Mouse (Mus musculus) monocyte, adult 2 months (primary cell): ENCODE results near the gene Hexdc.

Source experiments
- DNase-seq, 2 experiments: peaks; one replicate each; pipeline ENCODE4 v3.0.0; 2022; ENCODE audit warnings: low spot score in 2 of 2, low read depth in 1 of 2

The Hexdc gene

GRCm38 (mm10) chr11:121204161-121205006, at the start of gene Hexdc, which contains the start of gene Ogfod3:
TSS of gene Hexdc (plus strand) at chr11:121204433.
TSS of gene Ogfod3 (minus strand) at chr11:121204711.
- peak; percentile 70 to 82 for DNase-seq

GRCm38 (mm10) chr11:121156411-121156891, 47.8 kb upstream of the Hexdc start:
- DNase-seq, result no peak

- DNase-seq, result no peak
Measured at GRCm38 (mm10) chr11:121159971-121160370, 44.3 kb upstream of the Hexdc start, which contains the start of gene Uts2r. TSS of gene Uts2r (plus strand) at chr11:121160271.

GRCm38 (mm10) chr11:121160636-121161346, 43.4 kb upstream of the Hexdc start:
- DNase-seq, result no peak

GRCm38 (mm10) chr11:121163751-121164150, 40.5 kb upstream of the Hexdc start:
- no peak for DNase-seq

GRCm38 (mm10) chr11:121173203-121173602, 31.0 kb upstream of the Hexdc start:
- DNase-seq, result no peak

- no peak for DNase-seq
Measured at GRCm38 (mm10) chr11:121174234-121174633, 30.0 kb upstream of the Hexdc start.

GRCm38 (mm10) chr11:121176285-121177270, 27.7 kb upstream of the Hexdc start:
- peak in 1 of 2 experiments; percentile 14 for DNase-seq

- DNase-seq, result no peak
Measured at GRCm38 (mm10) chr11:121189681-121190080, 14.6 kb upstream of the Hexdc start.

GRCm38 (mm10) chr11:121192742-121193141, 11.5 kb upstream of the Hexdc start:
- no peak for DNase-seq

- DNase-seq, result no peak
Measured at GRCm38 (mm10) chr11:121193415-121193814, 10.8 kb upstream of the Hexdc start.

GRCm38 (mm10) chr11:121198622-121199021, 5.6 kb upstream of the Hexdc start:
- DNase-seq, result no peak

GRCm38 (mm10) chr11:121199851-121200250, 4.4 kb upstream of the Hexdc start:
- no peak for DNase-seq

GRCm38 (mm10) chr11:121200781-121201180, 3.5 kb upstream of the Hexdc start:
- DNase-seq, result no peak

GRCm38 (mm10) chr11:121201436-121202198, 2.6 kb upstream of the Hexdc start:
- DNase-seq, result no peak

- no peak for DNase-seq
Measured at GRCm38 (mm10) chr11:121203859-121204160, 423 bp upstream of the Hexdc start.

GRCm38 (mm10) chr11:121216831-121217230, 12.6 kb downstream of the Hexdc start:
- no peak for DNase-seq

- DNase-seq, result no peak
Measured at GRCm38 (mm10) chr11:121219776-121220175, 15.5 kb downstream of the Hexdc start.

- DNase-seq, result no peak
Measured at GRCm38 (mm10) chr11:121220771-121221170, 16.5 kb downstream of the Hexdc start.

- no peak for DNase-seq
Measured at GRCm38 (mm10) chr11:121221321-121222010, 17.2 kb downstream of the Hexdc start.
